Mouse (Mus musculus) ovary, adult 18-20 months (tissue): ENCODE results near the gene Foxa3.

ENCODE experiments used
- DNase-seq: peaks from one replicate; pipeline ENCODE4 v3.0.0; 2022; ENCODE audit warnings: low spot score, mixed read lengths

The Foxa3 gene

GRCm38 (mm10) chr7:19000421-19000820, 22.9 kb downstream of the Foxa3 start:
- DNase-seq: no peak

- DNase-seq: no peak
Observed at GRCm38 (mm10) chr7:18998835-18999234, 24.5 kb downstream of the Foxa3 start.

GRCm38 (mm10) chr7:18993036-18993435, 30.3 kb downstream of the Foxa3 start:
- no peak for DNase-seq

GRCm38 (mm10) chr7:18992294-18992675, 31.1 kb downstream of the Foxa3 start:
- DNase-seq: no peak

- no peak for DNase-seq
Observed at GRCm38 (mm10) chr7:18991660-18992293, 31.6 kb downstream of the Foxa3 start.

GRCm38 (mm10) chr7:18990601-18991295, 32.6 kb downstream of the Foxa3 start, which contains the start of gene Mypop:
TSS of gene Mypop (plus strand) at chr7:18991245.
- DNase-seq: peak; percentile 100

- DNase-seq: no peak
Observed at GRCm38 (mm10) chr7:18989995-18990394, 33.3 kb downstream of the Foxa3 start.

GRCm38 (mm10) chr7:18988780-18989179, 34.6 kb downstream of the Foxa3 start:
- DNase-seq: no peak

- DNase-seq: no peak
Observed at GRCm38 (mm10) chr7:18987747-18988146, 35.6 kb downstream of the Foxa3 start.

GRCm38 (mm10) chr7:18987100-18987499, 36.2 kb downstream of the Foxa3 start, which contains the start of gene Nanos2:
TSS of gene Nanos2 (plus strand) at chr7:18987400.
- no peak for DNase-seq

- DNase-seq: no peak
Observed at GRCm38 (mm10) chr7:18986503-18986902, 36.8 kb downstream of the Foxa3 start.

GRCm38 (mm10) chr7:18978381-18978780, 45.0 kb downstream of the Foxa3 start:
- DNase-seq: no peak

GRCm38 (mm10) chr7:18970956-18971355, 52.4 kb downstream of the Foxa3 start:
- no peak for DNase-seq

GRCm38 (mm10) chr7:18967603-18968002, 55.7 kb downstream of the Foxa3 start:
- DNase-seq: no peak

GRCm38 (mm10) chr7:18965312-18965711, 58.0 kb downstream of the Foxa3 start:
- no peak for DNase-seq

- no peak for DNase-seq
Observed at GRCm38 (mm10) chr7:18963294-18963843, 60.0 kb downstream of the Foxa3 start.
